Mouse (Mus musculus) MN1 (cell line): Measurements from ENCODE around the gene Zscan2.
A peak's percentile ranks its signal among the peaks of the same experiment; 100 is the strongest.

Experiments used
- DNase-seq: peaks from one replicate; pipeline ENCODE4 v3.0.0-alpha.2; 2016; ENCODE audit warnings: low spot score

The Zscan2 gene

GRCm38 (mm10) chr7:80843910-80844640 lies 16.6 kb upstream of the Zscan2 start:
- DNase-seq = no peak

- no peak for DNase-seq
Observed at GRCm38 (mm10) chr7:80844691-80845090, 16.0 kb upstream of the Zscan2 start.

- DNase-seq = no peak
Observed at GRCm38 (mm10) chr7:80845621-80846279, 15.0 kb upstream of the Zscan2 start.

GRCm38 (mm10) chr7:80846280-80846678 lies 14.4 kb upstream of the Zscan2 start:
- no peak for DNase-seq

- DNase-seq = no peak
Observed at GRCm38 (mm10) chr7:80846709-80847108, 14.0 kb upstream of the Zscan2 start.

- no peak for DNase-seq
Observed at GRCm38 (mm10) chr7:80849267-80849666, 11.5 kb upstream of the Zscan2 start.

- DNase-seq = peak; percentile 78
Observed at GRCm38 (mm10) chr7:80849710-80850109, 11.0 kb upstream of the Zscan2 start.

- DNase-seq = no peak
Observed at GRCm38 (mm10) chr7:80850520-80850919, 10.2 kb upstream of the Zscan2 start.

- DNase-seq = no peak
Observed at GRCm38 (mm10) chr7:80853218-80853617, 7.5 kb upstream of the Zscan2 start.

GRCm38 (mm10) chr7:80855316-80855715 lies 5.4 kb upstream of the Zscan2 start:
- peak; percentile 30 for DNase-seq

GRCm38 (mm10) chr7:80857181-80857580 lies 3.5 kb upstream of the Zscan2 start:
- DNase-seq = peak; percentile 80

- DNase-seq = peak; percentile 73
Observed at GRCm38 (mm10) chr7:80860227-80860626, 493 bp upstream of the Zscan2 start.

- no peak for DNase-seq
Observed at GRCm38 (mm10) chr7:80862475-80862874, 1.8 kb downstream of the Zscan2 start.

GRCm38 (mm10) chr7:80863520-80863919 lies 2.8 kb downstream of the Zscan2 start:
- DNase-seq = no peak

- no peak for DNase-seq
Observed at GRCm38 (mm10) chr7:80864151-80864550, 3.4 kb downstream of the Zscan2 start.

GRCm38 (mm10) chr7:80864831-80865230 lies 4.1 kb downstream of the Zscan2 start:
- DNase-seq = no peak

GRCm38 (mm10) chr7:80865521-80865920 lies 4.8 kb downstream of the Zscan2 start:
- DNase-seq = no peak

- no peak for DNase-seq
Observed at GRCm38 (mm10) chr7:80866514-80867147, 5.9 kb downstream of the Zscan2 start.

GRCm38 (mm10) chr7:80868686-80869085 lies 8.0 kb downstream of the Zscan2 start:
- DNase-seq = no peak

- no peak for DNase-seq
Observed at GRCm38 (mm10) chr7:80873038-80873437, 12.3 kb downstream of the Zscan2 start.

GRCm38 (mm10) chr7:80873631-80874030 lies 12.9 kb downstream of the Zscan2 start:
- DNase-seq = no peak

GRCm38 (mm10) chr7:80875727-80876126 lies 15.0 kb downstream of the Zscan2 start:
- no peak for DNase-seq

GRCm38 (mm10) chr7:80882830-80883505 lies 22.2 kb downstream of the Zscan2 start:
- no peak for DNase-seq
